Mouse (Mus musculus): Measurements from ENCODE around the gene Elovl1.

GRCm38 (mm10) chr4:118436820-118437603 lies 9.1 kb downstream of the Elovl1 start, which contains the start of gene Cdc20:
- TF ChIP-seq CTCF (IDR thresholded peaks at IDR 0.05; ENCODE audit: insufficient read depth, low read length) (no peak), POLR2A (IDR thresholded peaks at IDR 0.05; ENCODE audit: borderline replicate concordance, extremely low read depth, low read depth, low read length) (peak; percentile 72; the same call in 1 of the 2 replicates)
